Mouse (Mus musculus): ENCODE data around the gene Gtdc1. TPM values are rescaled to one million over a fixed set of nuclear protein-coding genes. Genes with fewer than 3 reads are reported as not detected.

The Gtdc1 gene
- 16.6 and 17.4 TPM in 2 replicates for polyA plus RNA-seq (2015; fragmentation: Nextera tagmentation; extraction: Ambion mirVana)

DNA sequence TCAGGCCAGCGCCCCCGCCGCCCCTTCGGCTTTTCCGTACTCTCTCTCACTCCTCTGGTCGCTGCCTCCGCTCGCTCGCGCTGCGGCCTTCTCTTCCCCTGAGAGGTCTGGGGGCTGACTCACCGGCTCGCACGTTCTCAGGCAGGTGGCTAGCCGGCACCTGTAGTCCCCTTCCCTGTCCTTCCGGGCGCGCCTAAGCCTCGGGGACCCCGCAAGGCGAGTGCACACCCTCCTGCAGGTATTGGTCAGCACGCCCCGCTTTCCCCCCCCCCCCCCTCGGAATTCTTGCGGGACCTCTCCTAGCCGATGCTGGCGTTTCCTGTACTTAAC is at the start of gene Gtdc1:
TSS of gene Gtdc1 (minus strand) at position 176 of the 330 bp plus-strand sequence.
- no peaks in the 10 kb centered on the region for H3K36me3 ChIP-seq (ENCODE audit: control insufficient read depth, insufficient read depth, low read length)
- peak within 1 kb of the TSS; percentile 89 for H3K9ac ChIP-seq (ENCODE audit: low read depth, low read length)
- peak within 1 kb of the TSS; percentile 88 for H3K27ac ChIP-seq (ENCODE audit: low read length)
- WGBS: under 1% methylated on average over 27 of the region's 27 CpGs
- H3K4me3 ChIP-seq (ENCODE audit: low read depth, low read length): peak within 1 kb of the TSS; percentile 57
- no peaks in the 10 kb centered on the region for H3K27me3 ChIP-seq (ENCODE audit: control insufficient read depth, insufficient read depth, low read depth, low read length)
- no peaks in the 10 kb centered on the region for H3K9me3 ChIP-seq (replicated peaks; ENCODE audit: control insufficient read depth, low read length, poor library complexity, severe bottlenecking)
- H3K4me2 ChIP-seq (ENCODE audit: low read length): peak within 1 kb of the TSS; percentile 87
- no peak for ATAC-seq
- peaks cover 4% of the 10 kb centered on the region; the same call in 1 of the 2 replicates for H3K4me1 ChIP-seq (ENCODE audit: control insufficient read depth, insufficient read depth, low read length)

DNA sequence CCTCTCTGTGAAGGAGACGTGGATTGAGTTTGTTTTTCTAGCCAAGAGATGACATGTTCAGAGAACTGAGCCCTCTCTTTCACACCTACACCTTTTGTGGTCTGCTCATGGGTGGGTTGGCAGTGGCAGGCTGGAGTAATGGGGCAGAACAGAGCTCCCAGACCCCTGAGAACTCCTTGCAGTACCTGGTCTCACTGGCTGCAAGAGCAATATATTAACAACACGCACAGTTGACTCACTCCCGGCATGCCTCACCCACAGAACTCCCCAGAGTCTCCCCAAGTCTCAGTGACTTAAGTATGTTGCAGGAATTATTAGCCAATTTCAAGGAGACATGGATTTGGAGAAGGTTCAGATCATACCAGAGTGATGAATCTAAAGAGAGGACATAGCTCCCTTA is 49.6 kb upstream of the Gtdc1 start:
- 86% methylated on average over 3 of the region's 3 CpGs for WGBS
- H3K27me3 ChIP-seq (ENCODE audit: control insufficient read depth, insufficient read depth, low read depth, low read length): no peaks in the 10 kb centered on the region; the same call in 1 of the 2 replicates
- ATAC-seq: no peak

DNA sequence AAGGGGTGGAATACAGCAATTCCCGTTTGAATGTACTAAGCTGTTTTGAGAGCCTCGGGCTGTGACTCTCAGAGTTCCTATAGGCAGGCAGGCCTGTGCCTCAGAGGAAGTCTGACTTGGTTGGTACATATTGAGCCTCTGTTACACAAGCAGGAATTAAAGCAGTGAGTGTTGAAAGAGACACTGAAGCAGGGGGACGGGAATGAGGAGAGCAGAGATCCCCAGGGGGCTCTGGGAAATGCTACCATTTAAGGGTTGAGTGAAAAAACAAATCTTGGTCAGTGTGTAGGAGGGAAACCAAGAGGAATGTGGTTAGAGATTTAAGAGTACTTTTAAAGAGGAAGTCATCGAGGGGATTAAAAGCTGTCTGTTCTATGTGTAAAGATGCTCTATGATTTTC is 49.0 kb upstream of the Gtdc1 start:
- Histone ChIP-seq H3K4me2 (ENCODE audit: low read length) (no peak overlapping the region), H3K27me3 (ENCODE audit: control insufficient read depth, insufficient read depth, low read depth, low read length) (no peaks in the 10 kb centered on the region; the same call in 1 of the 2 replicates), H3K27ac (ENCODE audit: low read length) (no peak overlapping the region), H3K36me3 (ENCODE audit: control insufficient read depth, insufficient read depth, low read length) (no peaks in the 10 kb centered on the region), H3K4me1 (ENCODE audit: control insufficient read depth, insufficient read depth, low read length) (peaks cover 12% of the 10 kb centered on the region), H3K9ac (ENCODE audit: low read depth, low read length) (no peak overlapping the region), H3K4me3 (ENCODE audit: low read depth, low read length) (no peak overlapping the region), H3K9me3 (replicated peaks; ENCODE audit: control insufficient read depth, low read length, poor library complexity, severe bottlenecking) (no peaks in the 10 kb centered on the region)
- 49% methylated on average over 4 of the region's 4 CpGs for WGBS
- ATAC-seq: no peak

More for the DNA sequence above, 49.6 kb upstream of the Gtdc1 start:
- H3K9me3 ChIP-seq (replicated peaks; ENCODE audit: control insufficient read depth, low read length, poor library complexity, severe bottlenecking): no peaks in the 10 kb centered on the region
- H3K9ac ChIP-seq (ENCODE audit: low read depth, low read length): no peak overlapping the region
- H3K27ac ChIP-seq (ENCODE audit: low read length): no peak overlapping the region
- H3K4me3 ChIP-seq (ENCODE audit: low read depth, low read length): no peak overlapping the region
- no peaks in the 10 kb centered on the region for H3K36me3 ChIP-seq (ENCODE audit: control insufficient read depth, insufficient read depth, low read length)
- H3K4me2 ChIP-seq (ENCODE audit: low read length): no peak overlapping the region
- peaks cover 12% of the 10 kb centered on the region for H3K4me1 ChIP-seq (ENCODE audit: control insufficient read depth, insufficient read depth, low read length)

DNA sequence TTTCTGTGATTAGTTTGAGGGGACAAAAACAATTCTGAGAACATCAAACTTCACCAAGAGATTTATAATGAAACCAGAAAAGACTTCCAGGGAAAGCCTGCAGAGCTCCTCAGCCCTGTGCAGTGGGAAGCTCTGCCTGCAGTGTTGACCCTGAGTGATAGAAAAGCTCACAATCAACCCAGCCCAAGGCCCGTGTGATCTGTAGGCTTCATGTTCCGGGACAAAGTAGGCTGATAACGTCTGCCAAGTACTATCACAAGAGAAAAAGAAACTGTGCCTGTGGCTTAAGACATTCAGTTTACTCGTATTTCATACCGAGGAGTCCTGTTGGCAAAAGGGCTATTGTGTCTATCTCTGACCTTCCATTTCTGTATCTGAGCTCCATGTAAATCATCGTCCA is 46.4 kb upstream of the Gtdc1 start:
- Histone ChIP-seq H3K4me2 (ENCODE audit: low read length) (no peak overlapping the region), H3K9ac (ENCODE audit: low read depth, low read length) (no peak overlapping the region), H3K4me3 (ENCODE audit: low read depth, low read length) (no peak overlapping the region), H3K27me3 (ENCODE audit: control insufficient read depth, insufficient read depth, low read depth, low read length) (no peaks in the 10 kb centered on the region; the same call in 1 of the 2 replicates), H3K36me3 (ENCODE audit: control insufficient read depth, insufficient read depth, low read length) (no peaks in the 10 kb centered on the region), H3K9me3 (replicated peaks; ENCODE audit: control insufficient read depth, low read length, poor library complexity, severe bottlenecking) (no peaks in the 10 kb centered on the region), H3K4me1 (ENCODE audit: control insufficient read depth, insufficient read depth, low read length) (peaks cover 3% of the 10 kb centered on the region), H3K27ac (ENCODE audit: low read length) (no peak overlapping the region)
- WGBS: 89% methylated on average over 6 of the region's 6 CpGs
- no peak for ATAC-seq

DNA sequence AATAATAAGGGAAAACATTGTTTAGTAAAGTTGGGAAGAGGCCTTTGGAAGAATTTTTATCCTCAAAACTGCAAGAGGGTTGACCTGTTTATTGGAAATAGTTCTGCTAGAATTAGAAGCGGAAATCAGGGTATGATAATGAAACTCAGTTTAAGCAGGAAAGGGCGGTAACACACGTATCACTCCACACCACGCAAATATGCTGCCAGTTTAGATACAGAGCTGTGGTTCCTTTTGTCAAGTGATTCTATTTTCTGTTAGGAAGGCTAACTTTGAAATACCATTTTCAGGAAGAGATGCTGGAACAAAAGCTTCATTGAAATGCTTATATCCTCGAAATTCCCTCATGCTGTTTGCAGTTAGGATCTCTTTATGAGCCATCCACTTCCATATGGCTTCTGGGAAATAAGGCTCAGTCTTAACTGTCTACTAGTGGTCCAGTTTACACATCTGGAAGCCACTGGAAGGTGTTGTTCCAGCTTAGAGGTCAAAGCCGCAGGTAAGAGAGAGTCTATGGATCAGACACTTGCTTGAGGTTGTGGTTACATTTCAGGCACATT is 42.7 kb upstream of the Gtdc1 start:
- no peak for ATAC-seq
- no peaks in the 10 kb centered on the region for H3K27me3 ChIP-seq (ENCODE audit: control insufficient read depth, insufficient read depth, low read depth, low read length)
- H3K4me1 ChIP-seq (ENCODE audit: control insufficient read depth, insufficient read depth, low read length): no peaks in the 10 kb centered on the region
- H3K4me3 ChIP-seq (ENCODE audit: low read depth, low read length): no peak overlapping the region
- H3K27ac ChIP-seq (ENCODE audit: low read length): no peak overlapping the region
- no peak overlapping the region for H3K9ac ChIP-seq (ENCODE audit: low read depth, low read length)
- no peaks in the 10 kb centered on the region for H3K9me3 ChIP-seq (replicated peaks; ENCODE audit: control insufficient read depth, low read length, poor library complexity, severe bottlenecking)
- H3K4me2 ChIP-seq (ENCODE audit: low read length): no peak overlapping the region
- H3K36me3 ChIP-seq (ENCODE audit: control insufficient read depth, insufficient read depth, low read length): no peaks in the 10 kb centered on the region
- whole genome bisulfite sequencing: 92% methylated on average over 6 of the region's 6 CpGs

DNA sequence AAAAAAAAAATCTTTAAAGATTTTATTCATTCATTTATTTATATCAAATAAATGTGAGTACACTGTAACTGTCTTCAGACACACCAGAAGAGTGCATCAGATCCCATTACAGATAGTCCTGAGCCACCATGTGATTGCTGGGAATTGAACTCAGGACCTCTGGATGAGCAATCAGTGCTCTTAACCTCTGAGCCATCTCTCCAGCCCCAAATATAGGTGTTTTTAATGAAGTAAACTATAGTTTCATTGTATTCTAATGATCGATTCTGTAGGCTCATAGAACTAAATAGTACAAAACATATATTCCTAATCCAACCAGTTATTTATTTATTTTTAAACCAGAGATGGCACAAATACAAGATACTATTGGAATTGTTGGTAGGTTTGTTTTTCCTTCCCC is 42.2 kb upstream of the Gtdc1 start:
- Histone ChIP-seq H3K4me3 (ENCODE audit: low read depth, low read length) (no peak overlapping the region), H3K36me3 (ENCODE audit: control insufficient read depth, insufficient read depth, low read length) (no peaks in the 10 kb centered on the region), H3K9ac (ENCODE audit: low read depth, low read length) (no peak overlapping the region), H3K27ac (ENCODE audit: low read length) (no peak overlapping the region), H3K9me3 (replicated peaks; ENCODE audit: control insufficient read depth, low read length, poor library complexity, severe bottlenecking) (no peaks in the 10 kb centered on the region), H3K27me3 (ENCODE audit: control insufficient read depth, insufficient read depth, low read depth, low read length) (no peaks in the 10 kb centered on the region), H3K4me2 (ENCODE audit: low read length) (no peak overlapping the region), H3K4me1 (ENCODE audit: control insufficient read depth, insufficient read depth, low read length) (no peaks in the 10 kb centered on the region)
- WGBS: 96% methylated on average over 1 of the region's 1 CpGs
- no peak for ATAC-seq

DNA sequence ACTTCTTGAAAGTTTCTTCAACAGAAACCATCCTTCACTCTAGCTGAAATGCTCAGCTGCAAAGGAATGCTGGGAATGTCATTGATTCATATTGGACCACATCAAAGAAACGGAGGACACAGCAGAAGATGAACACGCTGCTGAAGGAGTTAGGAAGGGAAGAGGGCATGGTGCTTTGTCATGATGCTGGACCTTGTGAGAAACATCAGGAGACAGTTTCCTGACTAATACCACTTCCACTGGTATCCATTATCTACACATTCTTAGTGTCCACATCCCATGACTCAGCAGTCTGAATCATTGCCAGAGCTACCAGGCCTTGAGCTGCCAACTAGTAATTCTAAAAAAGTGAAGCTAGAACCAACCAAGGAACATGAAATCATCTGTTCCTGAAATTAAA is 41.8 kb upstream of the Gtdc1 start:
- no peak for ATAC-seq
- H3K4me3 ChIP-seq (ENCODE audit: low read depth, low read length): no peak overlapping the region
- H3K9ac ChIP-seq (ENCODE audit: low read depth, low read length): no peak overlapping the region
- WGBS: 87% methylated on average over 2 of the region's 2 CpGs
- no peak overlapping the region for H3K4me2 ChIP-seq (ENCODE audit: low read length)
- no peaks in the 10 kb centered on the region for H3K27me3 ChIP-seq (ENCODE audit: control insufficient read depth, insufficient read depth, low read depth, low read length)
- H3K9me3 ChIP-seq (replicated peaks; ENCODE audit: control insufficient read depth, low read length, poor library complexity, severe bottlenecking): no peaks in the 10 kb centered on the region
- no peaks in the 10 kb centered on the region for H3K4me1 ChIP-seq (ENCODE audit: control insufficient read depth, insufficient read depth, low read length)
- H3K36me3 ChIP-seq (ENCODE audit: control insufficient read depth, insufficient read depth, low read length): no peaks in the 10 kb centered on the region
- no peak overlapping the region for H3K27ac ChIP-seq (ENCODE audit: low read length)

DNA sequence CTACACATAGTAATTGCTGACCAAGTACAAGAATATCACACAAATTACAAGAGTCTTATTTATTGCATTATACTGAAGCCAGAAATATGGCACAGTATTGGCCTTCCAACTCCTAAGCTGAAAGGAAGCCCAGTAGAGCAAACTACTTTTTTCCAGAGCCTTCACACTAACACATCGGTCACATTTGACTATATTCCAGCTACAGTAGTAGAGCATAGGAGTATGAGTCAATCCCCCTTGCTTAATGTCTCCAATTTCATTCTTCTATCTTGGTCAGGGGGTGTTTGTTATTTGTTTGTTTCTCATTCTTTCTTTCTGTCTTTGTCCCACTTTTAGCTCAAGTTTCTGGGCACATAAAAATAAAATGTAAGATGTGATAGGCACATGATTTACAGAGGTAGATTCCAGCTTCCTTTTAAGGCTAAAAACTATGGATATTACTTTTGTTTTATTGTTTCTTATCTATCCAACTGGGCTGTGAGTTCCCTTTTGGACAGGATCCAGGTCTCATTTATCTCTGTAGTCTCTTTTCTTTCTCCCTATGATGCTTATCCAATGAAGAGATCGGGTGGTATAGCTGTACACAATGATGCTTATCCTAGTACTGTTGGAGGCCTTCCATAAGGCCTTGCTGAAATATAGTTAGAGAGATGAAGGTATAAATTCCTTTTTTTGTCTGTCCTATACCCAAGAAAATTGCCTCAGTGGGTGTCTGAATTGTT is 38.5 kb upstream of the Gtdc1 start:
- no peak overlapping the region for H3K9ac ChIP-seq (ENCODE audit: low read depth, low read length)
- no peaks in the 10 kb centered on the region for H3K27me3 ChIP-seq (ENCODE audit: control insufficient read depth, insufficient read depth, low read depth, low read length)
- 80% methylated on average over 2 of the region's 2 CpGs for WGBS
- H3K4me2 ChIP-seq (ENCODE audit: low read length): no peak overlapping the region
- H3K27ac ChIP-seq (ENCODE audit: low read length): no peak overlapping the region
- H3K9me3 ChIP-seq (replicated peaks; ENCODE audit: control insufficient read depth, low read length, poor library complexity, severe bottlenecking): no peaks in the 10 kb centered on the region
- H3K4me3 ChIP-seq (ENCODE audit: low read depth, low read length): no peak overlapping the region
- no peaks in the 10 kb centered on the region for H3K4me1 ChIP-seq (ENCODE audit: control insufficient read depth, insufficient read depth, low read length)
- no peaks in the 10 kb centered on the region for H3K36me3 ChIP-seq (ENCODE audit: control insufficient read depth, insufficient read depth, low read length)
- ATAC-seq: no peak

DNA sequence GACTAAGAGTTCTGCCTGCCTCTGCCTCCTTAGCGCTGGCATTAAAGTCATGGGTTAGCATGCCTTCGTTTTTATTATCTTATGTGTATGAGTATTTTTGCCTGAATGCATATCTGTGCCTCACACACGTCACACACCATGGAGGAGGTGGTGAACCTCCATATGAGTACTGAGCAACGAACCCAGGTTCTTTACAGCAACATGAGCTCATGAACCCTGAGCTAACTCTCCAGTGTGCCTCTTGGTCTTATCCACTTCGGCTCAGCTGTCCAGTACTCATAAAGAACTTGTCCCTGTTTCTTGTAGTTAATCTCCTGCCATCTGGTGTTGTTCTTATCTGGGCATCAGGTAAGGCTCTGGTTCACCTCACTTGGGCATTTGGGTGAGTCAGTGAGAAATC is 35.2 kb upstream of the Gtdc1 start:
- Histone ChIP-seq H3K9me3 (replicated peaks; ENCODE audit: control insufficient read depth, low read length, poor library complexity, severe bottlenecking) (no peaks in the 10 kb centered on the region), H3K27ac (ENCODE audit: low read length) (no peak overlapping the region), H3K4me3 (ENCODE audit: low read depth, low read length) (no peak overlapping the region), H3K9ac (ENCODE audit: low read depth, low read length) (no peak overlapping the region), H3K4me1 (ENCODE audit: control insufficient read depth, insufficient read depth, low read length) (no peaks in the 10 kb centered on the region), H3K27me3 (ENCODE audit: control insufficient read depth, insufficient read depth, low read depth, low read length) (no peaks in the 10 kb centered on the region), H3K4me2 (ENCODE audit: low read length) (no peak overlapping the region), H3K36me3 (ENCODE audit: control insufficient read depth, insufficient read depth, low read length) (no peaks in the 10 kb centered on the region)
- WGBS: 94% methylated on average over 5 of the region's 5 CpGs
- no peak for ATAC-seq
